Mouse (Mus musculus) cerebellum, adult 9-10 months (tissue): ENCODE results near the gene Gm10639.
"Not testable (repeated sequence)": the region's sequence is repeated elsewhere in the genome, so short reads cannot be mapped to it uniquely, and the experiment has no call there.

ENCODE experiments used
- DNase-seq: peaks from one replicate; pipeline ENCODE4 v3.0.0; 2022

Gm10639 gene

DNA sequence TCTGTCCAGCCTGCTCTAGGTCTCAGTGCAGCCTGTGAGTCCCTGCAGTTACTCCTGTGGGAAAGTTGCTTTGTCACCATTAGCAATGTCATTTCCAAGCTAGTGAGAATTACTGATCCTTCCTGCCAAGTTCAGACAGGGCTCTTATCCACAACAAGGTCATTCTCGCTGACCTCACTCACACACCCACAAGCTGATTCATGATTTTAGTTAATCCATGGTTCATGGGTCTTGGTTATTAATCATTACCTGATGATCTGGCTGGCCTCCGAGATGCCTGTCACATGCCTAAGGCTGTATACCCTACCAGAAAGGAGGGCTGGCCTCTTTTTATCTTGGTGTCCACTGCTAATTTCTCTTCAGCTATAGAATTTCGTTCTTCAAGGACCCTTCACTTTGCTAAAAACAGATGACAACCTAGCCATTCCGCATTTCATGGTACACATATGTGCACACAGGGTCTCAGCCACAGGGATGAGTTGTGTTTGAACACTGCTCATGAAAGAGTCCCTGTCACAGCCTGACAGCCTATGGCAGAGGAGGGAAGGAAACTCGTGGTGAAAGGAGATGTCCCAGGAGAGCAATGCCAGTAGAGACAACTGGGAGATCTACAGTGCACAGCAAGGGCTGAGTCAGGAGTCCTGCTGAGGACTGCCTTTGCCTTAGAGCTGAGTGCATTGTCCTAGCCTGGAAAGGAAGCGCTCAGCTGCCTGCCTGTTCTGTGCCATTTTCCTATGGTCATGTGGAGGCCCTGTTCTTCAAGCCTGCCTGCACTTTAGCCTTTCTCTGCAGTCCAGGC is 58.7 kb downstream of the Gm10639 start:
- DNase-seq, result not testable (repeated sequence)

DNA sequence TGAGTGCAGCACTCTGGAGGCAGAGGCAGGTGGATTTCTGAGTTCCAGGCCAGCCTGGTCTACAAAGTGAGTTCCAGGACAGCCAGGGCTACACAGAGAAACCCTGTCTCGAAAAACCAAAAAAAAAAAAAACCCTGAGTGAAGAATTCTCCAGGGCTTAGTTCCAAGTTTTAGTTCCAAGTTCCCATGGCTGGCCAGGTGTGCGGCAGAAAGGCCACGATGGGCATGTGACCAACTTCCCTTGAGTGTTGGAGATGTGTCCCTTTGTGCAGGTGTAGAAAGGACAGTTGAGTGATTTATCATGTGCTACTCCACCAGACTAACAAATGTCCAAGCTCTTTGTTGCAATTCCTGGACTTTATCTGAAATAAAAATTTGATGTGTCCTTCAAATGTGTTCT is 59.4 kb downstream of the Gm10639 start:
- not testable (repeated sequence) for DNase-seq

- not testable (repeated sequence) for DNase-seq
Measured at GRCm38 (mm10) chr9:78350007-78350406, 60.3 kb downstream of the Gm10639 start.

DNA sequence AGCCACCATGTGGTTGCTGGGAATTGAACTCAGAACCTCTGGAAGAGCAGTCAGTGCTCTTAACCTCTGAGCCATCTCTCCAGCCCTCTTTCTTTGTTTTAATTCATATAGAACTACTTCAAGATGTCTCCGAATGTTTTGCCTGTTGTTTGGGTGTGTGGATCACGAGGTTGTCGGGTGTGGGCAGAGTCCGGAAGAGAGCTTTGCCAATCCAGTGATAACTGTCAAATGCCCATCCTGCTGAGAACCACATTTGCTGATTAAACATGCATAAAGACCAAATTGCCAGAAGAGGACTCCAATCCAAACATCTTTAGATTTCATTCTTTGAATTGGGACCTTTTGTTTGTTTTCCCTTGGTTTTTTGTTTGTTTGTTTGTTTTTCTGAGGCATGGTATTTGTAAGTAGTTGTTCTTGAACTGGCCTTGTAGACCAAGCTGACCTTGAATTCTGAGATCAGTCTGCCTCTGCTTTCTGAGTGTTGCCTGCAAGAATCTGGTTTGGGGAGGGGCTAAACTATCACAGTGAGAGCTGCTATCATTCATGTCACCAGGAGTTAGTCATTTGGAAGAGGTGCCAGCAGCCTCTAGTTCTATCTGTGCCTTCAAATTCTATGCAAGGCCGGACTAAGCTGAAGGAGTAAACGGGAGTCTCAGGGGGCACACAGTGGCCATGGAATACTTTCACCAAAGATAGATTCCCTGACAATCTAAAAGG is 61.9 kb downstream of the Gm10639 start:
- DNase-seq, result no peak
